Mouse (Mus musculus) kidney, adult 2 months (tissue): Measurements from ENCODE around the gene Maml3. TPM values are rescaled to one million over a fixed set of nuclear protein-coding genes. Genes with fewer than 3 reads are reported as not detected.

Experiments
- DNase-seq: peaks from one replicate; pipeline ENCODE4 v3.0.0; 2021
- H3K27ac ChIP-seq: fragments of 200-500 bp; 2 replicates; pipeline ENCODE4 v1.5.1; 2012; ENCODE audit warnings: low read depth, low read length, control low read depth, inconsistent platforms; ENCODE audit not compliant: insufficient read depth
- H3K27me3 ChIP-seq: fragments of 200-500 bp; replicated peaks from 2 replicates; pipeline ENCODE4 v1.6.1; 2012; ENCODE audit warnings: mild to moderate bottlenecking, moderate library complexity, low read length, inconsistent platforms; ENCODE audit not compliant: control insufficient read depth, insufficient read depth
- H3K36me3 ChIP-seq: fragments of 200-500 bp; 2 replicates; pipeline ENCODE4 v1.6.1; 2012; ENCODE audit warnings: mild to moderate bottlenecking, moderate library complexity, low read length, inconsistent platforms; ENCODE audit not compliant: control insufficient read depth, insufficient read depth
- H3K4me1 ChIP-seq: fragments of 200-500 bp; 2 replicates; pipeline ENCODE4 v1.6.1; 2011; ENCODE audit warnings: low read length; ENCODE audit not compliant: control insufficient read depth, insufficient read depth
- H3K4me3 ChIP-seq: fragments of 200-500 bp; 2 replicates; pipeline ENCODE4 v1.5.1; 2011; ENCODE audit warnings: mild to moderate bottlenecking, low read depth, low read length, control low read depth; ENCODE audit not compliant: insufficient read depth
- CTCF ChIP-seq: fragments of 200-500 bp; conservative IDR thresholded peaks from 2 replicates; pipeline ENCODE4 v1.5.1; 2011; ENCODE audit warnings: low read depth, mild to moderate bottlenecking, control low read depth, low read length, moderate library complexity, mixed read lengths; ENCODE audit not compliant: insufficient read depth, insufficient read length
- POLR2A ChIP-seq: fragments of 200-500 bp; IDR thresholded peaks from one replicate; pipeline ENCODE4 v1.6.1; 2011; ENCODE audit warnings: low read depth, low read length, control low read depth
- WGBS: fragments of 180-500 bp; shearing (Covaris S2); methylation state at CpG from one replicate; pipeline ENCODE4 v1.1.7; 2018; 5-methylcytosine and 5-hydroxymethylcytosine counted together
- polyA plus RNA-seq: library from polyadenylated mRNA; depleted of rRNA; stranded (reverse); fragments of >200 nt; gene quantifications from 2 replicates; pipeline ENCODE4 v1.2.3, GENCODE M21; 2012

The Maml3 gene
- polyA plus RNA-seq, 1 experiment, result 3.6 TPM

GRCm38 (mm10) chr3:51841177-51841576 is 263.7 kb downstream of the Maml3 start:
- TF ChIP-seq POLR2A (no peak), CTCF (no peak)
- no peak for DNase-seq
- WGBS, result 79% methylated on average over 6 of the region's 6 CpGs

GRCm38 (mm10) chr3:51840095-51840805 is 264.6 kb downstream of the Maml3 start:
- 90% methylated on average over 13 of the region's 13 CpGs for WGBS

More at GRCm38 (mm10) chr3:51841177-51841576, 263.7 kb downstream of the Maml3 start:
- H3K27ac ChIP-seq, result no peak overlapping the region
- H3K36me3 ChIP-seq, result no peaks in the 10 kb centered on the region
- H3K27me3 ChIP-seq, result no peaks in the 10 kb centered on the region
- no peak overlapping the region for H3K4me3 ChIP-seq
- no peaks in the 10 kb centered on the region for H3K4me1 ChIP-seq

GRCm38 (mm10) chr3:51839353-51839715 is 265.5 kb downstream of the Maml3 start:
- TF ChIP-seq POLR2A (no peak), CTCF (no peak)
- H3K27ac ChIP-seq, result no peak overlapping the region
- no peaks in the 10 kb centered on the region for H3K27me3 ChIP-seq
- no peak for DNase-seq
- H3K4me1 ChIP-seq, result no peaks in the 10 kb centered on the region
- no peaks in the 10 kb centered on the region for H3K36me3 ChIP-seq
- WGBS, result 62% methylated on average over 5 of the region's 5 CpGs
- H3K4me3 ChIP-seq, result no peak overlapping the region

More at GRCm38 (mm10) chr3:51840095-51840805, 264.6 kb downstream of the Maml3 start:
- no peaks in the 10 kb centered on the region for H3K27me3 ChIP-seq
- H3K4me1 ChIP-seq, result no peaks in the 10 kb centered on the region
- H3K27ac ChIP-seq, result no peak overlapping the region
- no peaks in the 10 kb centered on the region for H3K36me3 ChIP-seq
- H3K4me3 ChIP-seq, result no peak overlapping the region
- no peak for TF ChIP-seq POLR2A
- TF ChIP-seq CTCF, result no peak
- no peak for DNase-seq

GRCm38 (mm10) chr3:51838696-51839352 is 266.1 kb downstream of the Maml3 start:
- H3K36me3 ChIP-seq, result no peaks in the 10 kb centered on the region
- TF ChIP-seq POLR2A (no peak), CTCF (no peak)
- H3K27me3 ChIP-seq, result no peaks in the 10 kb centered on the region
- 60% methylated on average over 5 of the region's 5 CpGs for WGBS
- H3K4me3 ChIP-seq, result no peak overlapping the region
- H3K27ac ChIP-seq, result no peak overlapping the region
- H3K4me1 ChIP-seq, result no peaks in the 10 kb centered on the region
- no peak for DNase-seq

GRCm38 (mm10) chr3:51832985-51833384 is 271.9 kb downstream of the Maml3 start:
- no peaks in the 10 kb centered on the region for H3K36me3 ChIP-seq
- no peak for DNase-seq
- TF ChIP-seq CTCF (no peak), POLR2A (no peak)
- H3K4me1 ChIP-seq, result no peaks in the 10 kb centered on the region
- H3K27ac ChIP-seq, result no peak overlapping the region
- no peaks in the 10 kb centered on the region for H3K27me3 ChIP-seq
- no peak overlapping the region for H3K4me3 ChIP-seq
- WGBS, result 60% methylated on average over 15 of the region's 15 CpGs

GRCm38 (mm10) chr3:51830821-51831429 is 274.0 kb downstream of the Maml3 start:
- no peaks in the 10 kb centered on the region for H3K27me3 ChIP-seq
- no peak overlapping the region for H3K27ac ChIP-seq
- no peaks in the 10 kb centered on the region for H3K36me3 ChIP-seq
- H3K4me3 ChIP-seq, result no peak overlapping the region
- DNase-seq, result peak; percentile 6
- no peak for TF ChIP-seq POLR2A
- no peak for TF ChIP-seq CTCF
- WGBS, result 87% methylated on average over 9 of the region's 9 CpGs
- no peaks in the 10 kb centered on the region for H3K4me1 ChIP-seq

GRCm38 (mm10) chr3:51825530-51825929 is 279.3 kb downstream of the Maml3 start:
- Histone ChIP-seq H3K4me3 (no peak overlapping the region), H3K4me1 (no peaks in the 10 kb centered on the region), H3K36me3 (no peaks in the 10 kb centered on the region), H3K27me3 (no peaks in the 10 kb centered on the region), H3K27ac (no peak overlapping the region)
- 76% methylated on average over 10 of the region's 10 CpGs for WGBS
- TF ChIP-seq POLR2A (no peak), CTCF (no peak)
- DNase-seq, result no peak
